Mouse (Mus musculus): ENCODE results near the gene Olfr520.
"Not testable (repeated sequence)": the region's sequence is repeated elsewhere in the genome, so short reads cannot be mapped to it uniquely, and the experiment has no call there.

Gene Olfr520

DNA sequence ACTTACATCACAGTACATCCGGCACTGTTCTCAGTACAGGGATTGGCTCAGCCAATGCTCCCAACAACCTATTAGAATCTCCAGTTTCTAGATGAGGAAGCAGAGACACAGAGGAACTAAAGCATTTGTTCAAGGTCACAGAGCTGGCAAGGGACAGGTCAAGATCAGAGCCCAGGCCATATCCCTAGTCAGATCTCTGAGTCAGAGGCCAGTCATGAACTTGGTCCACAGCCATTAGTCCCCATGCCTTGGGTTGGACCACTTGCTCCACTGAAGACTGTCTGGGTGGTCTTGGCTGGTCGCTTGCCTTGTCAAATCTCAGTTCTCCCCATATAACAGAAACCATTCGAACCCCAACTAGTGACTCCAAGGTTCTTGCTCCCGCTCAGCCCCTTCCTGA, 17.6 kb upstream of the Olfr520 start:
- no peak for DNase-seq

DNA sequence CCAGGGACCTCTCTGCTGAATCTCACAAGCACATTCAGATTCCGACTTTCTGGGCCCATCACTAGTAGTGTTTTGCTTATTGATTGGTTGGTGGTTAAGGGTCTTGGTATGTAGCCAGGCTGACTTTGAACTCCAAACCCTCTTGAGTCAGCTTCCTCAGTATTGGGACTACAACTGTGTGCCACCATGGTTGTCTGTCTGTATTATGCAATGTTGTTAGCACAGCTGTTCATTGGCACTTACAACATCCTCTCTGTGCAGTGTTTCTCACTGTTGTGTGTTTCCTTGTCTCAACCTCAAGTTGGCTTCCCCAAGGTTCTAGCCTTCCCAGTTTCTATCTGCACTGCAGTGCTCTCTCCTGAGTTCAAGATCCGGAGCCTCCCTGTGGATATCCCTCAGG, 13.5 kb upstream of the Olfr520 start:
- no peak for DNase-seq

DNA sequence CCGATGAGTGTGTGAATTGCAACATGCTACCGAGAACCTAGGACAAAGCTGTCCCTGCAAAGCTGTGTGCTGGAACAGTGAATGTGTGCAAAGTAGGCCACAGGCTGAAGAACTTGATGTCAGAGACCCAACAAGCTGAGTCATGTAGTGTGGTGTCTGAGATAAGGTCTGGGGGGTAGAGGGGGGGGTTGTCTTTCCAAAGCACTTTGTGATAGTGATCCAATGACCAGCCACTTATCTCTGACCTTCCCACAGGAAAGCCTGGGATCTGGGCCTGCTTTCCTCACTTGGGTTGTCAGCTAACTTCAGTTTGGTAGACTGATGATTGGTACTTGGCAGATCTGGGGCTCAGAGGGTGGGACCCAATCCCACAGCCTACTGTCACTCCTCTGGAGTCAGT, 4.5 kb downstream of the Olfr520 start:
- no peak for DNase-seq

DNA sequence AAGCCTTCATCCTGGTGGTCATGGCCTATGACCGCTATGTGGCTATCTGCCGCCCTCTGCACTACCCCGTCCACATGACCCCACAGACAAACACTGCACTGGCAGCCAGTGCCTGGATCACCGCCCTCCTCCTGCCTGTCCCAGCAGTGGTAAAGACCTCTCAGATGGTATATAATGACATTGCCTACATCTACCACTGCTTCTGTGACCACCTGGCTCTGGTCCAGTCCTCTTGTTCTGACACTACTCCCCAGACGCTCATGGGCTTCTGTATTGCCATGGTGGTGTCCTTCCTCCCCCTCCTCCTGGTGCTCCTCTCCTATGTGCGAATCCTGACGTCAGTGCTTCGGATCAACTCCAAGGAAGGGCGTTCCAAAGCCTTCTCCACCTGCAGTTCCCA, 5.4 kb downstream of the Olfr520 start:
- not testable (repeated sequence) for DNase-seq

- DNase-seq, result no peak
Observed at GRCm38 (mm10) chr7:99739276-99739675, 9.2 kb downstream of the Olfr520 start.

DNA sequence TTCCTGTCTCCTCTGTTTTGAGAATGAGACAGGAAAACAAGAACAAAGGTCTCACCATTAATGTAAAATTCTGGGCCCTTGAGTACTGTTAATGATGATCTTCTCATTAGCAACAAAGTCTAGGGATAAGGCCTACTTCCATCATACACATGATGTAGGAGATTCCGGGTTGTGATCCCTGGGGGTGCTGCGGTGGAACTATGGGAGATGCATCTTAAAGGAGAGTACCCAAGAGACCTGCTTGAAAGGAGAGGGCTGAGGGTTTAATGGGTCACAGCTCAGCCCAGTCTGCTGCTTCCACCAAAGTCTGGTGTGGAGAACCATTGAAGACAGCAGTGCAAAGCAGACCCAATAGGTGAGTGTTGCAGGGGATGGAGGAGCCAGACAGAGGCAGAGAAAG, 33.1 kb downstream of the Olfr520 start, which contains the start of gene Olfr521:
TSS of gene Olfr521 (plus strand) at position 301 of the 400 bp plus-strand sequence.
- DNase-seq, result no peak

- DNase-seq, result no peak
Observed at GRCm38 (mm10) chr7:99781385-99781784, 51.3 kb downstream of the Olfr520 start.

DNA sequence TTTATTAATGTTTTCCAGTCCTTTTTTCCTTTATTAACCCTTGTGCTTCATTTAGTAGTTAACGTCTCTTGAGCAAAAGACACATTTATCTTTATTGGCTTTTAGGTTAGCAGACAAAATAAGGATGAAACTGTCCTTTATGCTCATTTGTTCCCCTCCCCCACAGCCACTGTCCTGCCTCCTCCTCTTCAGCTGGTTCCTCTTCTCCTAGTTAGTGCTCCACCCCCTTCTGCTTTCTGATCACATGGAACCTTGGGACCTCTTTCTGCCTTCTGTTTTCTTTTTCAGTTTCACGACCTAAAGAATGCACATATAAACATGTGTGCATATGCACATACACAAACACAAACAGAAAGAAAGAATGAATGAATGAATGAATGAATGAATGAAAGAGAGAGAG, 51.8 kb downstream of the Olfr520 start:
- DNase-seq, result no peak

- no peak for DNase-seq
Observed at GRCm38 (mm10) chr7:99783421-99783820, 53.3 kb downstream of the Olfr520 start.

DNA sequence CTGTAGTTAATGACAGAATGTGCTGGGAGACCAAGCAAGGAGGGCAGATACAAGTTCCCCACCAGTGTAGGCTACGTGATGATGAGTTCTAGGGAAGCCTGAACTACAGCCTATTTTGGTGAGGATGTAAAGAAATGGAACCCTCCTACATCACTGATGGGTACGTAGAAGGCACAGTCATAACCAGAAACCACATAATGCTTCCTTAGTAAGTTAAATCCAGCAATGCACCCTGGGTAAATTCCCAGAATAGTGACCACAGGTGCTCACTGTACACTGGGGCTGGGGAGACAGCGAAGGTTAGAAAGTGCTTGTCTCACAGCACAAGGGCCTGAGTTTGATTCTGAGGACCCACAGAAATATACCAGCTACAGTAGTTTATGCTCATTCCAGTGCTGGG, 55.5 kb downstream of the Olfr520 start:
- no peak for DNase-seq

Data from liver (tissue).